Mouse (Mus musculus) CH12.LX (cell line): Measurements from ENCODE around the gene Nek9.

ENCODE experiments used
- CTCF ChIP-seq, 2 experiments: IDR thresholded peaks in 1 of 2; conservative IDR thresholded peaks in 1 of 2; 2 replicates each; pipeline ENCODE4 v1.5.1; 2011 to 2012; ENCODE audit warnings: low read depth in 2 of 2, low read length in 2 of 2, improper control_type of control experiment in 1 of 2, inconsistent platforms in 1 of 2, mild to moderate bottlenecking in 1 of 2, moderate library complexity in 1 of 2
- E2F4 ChIP-seq: IDR thresholded peaks from 2 replicates; pipeline ENCODE4 v1.6.1; 2011; ENCODE audit warnings: low read depth, low read length, improper control_type of control experiment; ENCODE audit not compliant: insufficient replicate concordance
- MEF2A ChIP-seq: IDR thresholded peaks from 2 replicates; pipeline ENCODE4 v1.6.1; 2014; ENCODE audit warnings: low read depth, mild to moderate bottlenecking, inconsistent platforms, low read length, improper control_type of control experiment, borderline replicate concordance
- MYC ChIP-seq: IDR thresholded peaks from 2 replicates; pipeline ENCODE4 v1.6.1; 2011; ENCODE audit warnings: low read depth, mild to moderate bottlenecking, improper control_type of control experiment, low read length
- NRF1 ChIP-seq: IDR thresholded peaks from 2 replicates; pipeline ENCODE4 v1.6.1; 2014; ENCODE audit warnings: low read depth, mild to moderate bottlenecking, inconsistent platforms, low read length, improper control_type of control experiment, moderate library complexity
- POLR2A ChIP-seq: IDR thresholded peaks from 2 replicates; pipeline ENCODE4 v1.6.1; 2011; ENCODE audit warnings: low read depth, mild to moderate bottlenecking, improper control_type of control experiment, low read length
- POLR2AphosphoS2 ChIP-seq: IDR thresholded peaks from 2 replicates; pipeline ENCODE4 v1.6.1; 2011; ENCODE audit warnings: low read depth, low read length, improper control_type of control experiment
- ZMIZ1 ChIP-seq: IDR thresholded peaks from 2 replicates; pipeline ENCODE4 v1.6.1; 2012; ENCODE audit warnings: low read depth, mild to moderate bottlenecking, inconsistent platforms, low read length, improper control_type of control experiment

DNA sequence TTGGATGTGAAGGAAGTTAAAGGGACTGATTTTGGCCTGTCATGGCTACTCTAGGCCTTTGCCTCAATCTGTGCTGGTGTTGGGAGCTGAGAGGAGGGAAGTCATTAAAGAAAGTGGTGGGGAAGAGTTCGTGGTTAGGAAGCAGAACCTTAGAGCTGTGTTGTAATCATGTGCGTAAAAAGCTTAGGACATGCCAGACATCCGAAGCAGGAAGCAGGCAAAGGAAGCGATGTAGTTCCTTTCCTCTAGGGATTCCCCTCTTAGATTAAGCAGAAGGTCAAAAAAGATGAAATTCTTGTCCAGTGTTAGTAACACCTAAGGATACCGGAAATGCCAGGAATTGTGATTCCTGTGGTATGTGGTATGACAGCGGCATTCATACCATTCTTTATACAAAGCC lies 9.2 kb upstream of the Nek9 start:
- TF ChIP-seq POLR2A = no peak
- TF ChIP-seq MYC = no peak
- no peak for TF ChIP-seq NRF1
- no peak for TF ChIP-seq ZMIZ1
- TF ChIP-seq CTCF (conservative IDR thresholded peaks at IDR 0.05 in 1 of 2, IDR thresholded peaks at IDR 0.05 in 1 of 2; ENCODE audit: low read depth in 2 of 2, low read length in 2 of 2) = no peak
- TF ChIP-seq MEF2A = no peak
- no peak for TF ChIP-seq E2F4
- TF ChIP-seq POLR2AphosphoS2 = no peak
